Mouse (Mus musculus) bone marrow, adult 2 months (tissue): ENCODE measurements around the gene Doc2a.

ENCODE experiments used
- CTCF ChIP-seq: fragments of 200-500 bp; IDR thresholded peaks from 2 replicates; pipeline ENCODE4 v1.5.1; 2011; ENCODE audit warnings: low read length, control low read depth; ENCODE audit not compliant: control insufficient read depth, insufficient read depth
- POLR2A ChIP-seq: fragments of 200-500 bp; IDR thresholded peaks from 2 replicates; pipeline ENCODE4 v1.6.1; 2011; ENCODE audit warnings: low read depth, mild to moderate bottlenecking, control low read depth, low read length, borderline replicate concordance; ENCODE audit not compliant: control insufficient read depth

DNA sequence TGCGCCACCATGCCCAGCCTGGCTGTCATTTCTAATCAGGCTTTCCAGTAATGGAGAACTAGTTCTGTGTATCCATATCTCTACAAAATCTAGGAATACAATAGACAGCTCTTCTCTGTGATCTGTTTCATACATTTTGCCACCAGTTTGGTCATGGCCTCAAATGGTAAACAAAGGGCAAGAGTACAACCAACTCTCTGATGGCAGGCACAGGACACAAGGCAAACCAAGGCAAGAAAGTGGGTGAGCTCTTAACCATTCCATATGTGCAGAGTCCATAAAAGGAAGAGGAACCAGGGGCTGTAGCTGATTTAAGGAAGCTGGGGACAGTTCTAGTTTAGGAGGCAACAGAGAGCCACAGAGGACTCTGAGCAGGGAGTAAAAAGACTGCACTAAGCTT is 30.0 kb downstream of the Doc2a start:
- no peak for TF ChIP-seq CTCF
- no peak for TF ChIP-seq POLR2A
